Mouse (Mus musculus) megakaryocyte, embryonic 14.5 days (primary cell): ENCODE results near the gene Lemd1.

Experiments used
- FLI1 ChIP-seq: IDR thresholded peaks from 2 replicates; pipeline ENCODE4 v1.6.1; 2012; ENCODE audit warnings: low read length, inconsistent platforms, mixed read lengths
- GATA1 ChIP-seq: IDR thresholded peaks from 3 replicates; pipeline ENCODE4 v1.6.1; 2012; ENCODE audit warnings: mixed read lengths, low read length, inconsistent platforms, borderline replicate concordance

- TF ChIP-seq GATA1 (no peak), FLI1 (no peak)
These were observed 55.4 kb downstream of the Lemd1 start for GRCm38 (mm10) chr1:132246641-132247040.
